Mouse (Mus musculus) stomach, postnatal 0 days (tissue): Measurements from ENCODE around the gene Nrp2.

Experiments
- CTCF ChIP-seq: IDR thresholded peaks from 2 replicates; pipeline ENCODE4 v1.5.1; 2016; ENCODE audit warnings: antibody characterized with exemption, low read depth, mild to moderate bottlenecking, moderate library complexity
- EP300 ChIP-seq: optimal IDR thresholded peaks from 2 replicates; pipeline ENCODE3; 2016; ENCODE audit warnings: antibody characterized with exemption

- TF ChIP-seq EP300 (no peak), CTCF (no peak)
Measured at GRCm38 (mm10) chr1:62829690-62830417, 126.8 kb downstream of the Nrp2 start.
